Mouse (Mus musculus) heart, postnatal 14 days (tissue): ENCODE results near the gene Lgi4. TPM values are rescaled to one million over a fixed set of nuclear protein-coding genes. Genes with fewer than 3 reads are reported as not detected.

ENCODE experiments used
- DNase-seq, 2 experiments: peaks; one replicate each; pipeline ENCODE4 v3.0.0; 2021 to 2022
- intact Hi-C: fragments of 180-260 bp; cut with DNase I; formaldehyde crosslinking; loops from one replicate; pipeline ENCODE4 v1.15.1; 2025
- long read RNA-seq, 2 experiments: library from polyadenylated mRNA; stranded (forward); transcript quantifications; one replicate each; pipeline ENCODE4 v2.0.0; 2021
- total RNA-seq, 2 experiments: library from RNA; stranded (reverse); gene quantifications; 2 replicates each; pipeline ENCODE4 v1.2.3; 2021

The Lgi4 gene
- 1 to 10 TPM; 2.8 to 3.5 TPM for total RNA-seq
- long read RNA-seq, experiment 1, full-length matches to known transcripts, result 1 of 1 reads
- long read RNA-seq, experiment 1, partial matches to known transcripts, result 0 of 1 reads
- long read RNA-seq, experiment 1, other reads (novel, unspliced or antisense), result 0 of 1 reads
- long read RNA-seq, experiment 2, partial matches to known transcripts, result 2 of 2 reads
- long read RNA-seq, experiment 2, other reads (novel, unspliced or antisense), result 0 of 2 reads

- intact Hi-C loops, result loop anchor here (1.0 to 5.0 kb wide), 3 partner anchors 19 to 113 kb away; no protein-coding TSS in a partner anchor
- peak; percentile 92 to 96 for DNase-seq
Measured at GRCm38 (mm10) chr7:31059108-31059507, at the start of gene Lgi4. TSS of gene Lgi4 (plus strand) at chr7:31059342.

- no peak for DNase-seq
- intact Hi-C loops, result no loop called here
Measured at GRCm38 (mm10) chr7:31012971-31013370, 46.2 kb upstream of the Lgi4 start.

DNA sequence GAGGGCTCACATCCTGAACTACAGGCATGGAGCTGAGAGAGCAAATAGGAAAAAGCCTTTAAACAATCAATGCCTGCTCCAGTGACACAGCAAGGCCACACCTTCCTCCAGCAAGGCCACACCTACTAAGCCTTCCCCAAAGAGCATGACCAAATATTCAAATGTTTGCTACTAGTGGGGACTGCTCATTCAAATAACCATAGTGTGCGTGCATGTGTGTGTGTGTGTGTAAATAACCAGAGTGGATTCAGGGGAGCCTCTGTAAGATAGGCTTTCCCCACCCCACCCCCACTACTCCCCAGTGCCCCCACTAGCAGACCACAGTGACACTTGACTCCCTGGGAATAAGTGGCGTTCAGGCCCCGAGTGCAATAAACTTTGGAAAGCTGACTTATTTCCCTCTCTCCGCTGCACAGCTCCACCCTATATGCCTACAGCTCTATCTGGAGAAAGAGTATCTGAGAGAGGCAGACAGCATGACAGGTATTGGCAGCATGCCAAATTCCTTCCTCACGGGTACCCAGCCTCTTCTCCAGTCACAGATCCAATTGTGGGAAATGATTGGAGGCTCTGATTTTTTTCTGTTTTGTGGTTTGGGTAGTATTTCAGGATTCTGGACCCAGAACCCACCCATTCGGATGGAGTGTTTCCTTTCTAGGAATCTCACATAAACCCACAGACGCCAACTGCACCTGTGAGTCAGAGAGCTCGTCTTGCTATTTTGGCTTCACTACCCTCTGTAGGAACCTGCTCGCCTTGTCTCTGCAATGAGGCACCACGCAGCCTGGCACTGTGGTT is 41.8 kb upstream of the Lgi4 start:
- intact Hi-C loops, result no loop called here
- peak; percentile 22 to 36 for DNase-seq

- intact Hi-C loops, result no loop called here
- no peak for DNase-seq
Measured at GRCm38 (mm10) chr7:31028609-31029008, 30.5 kb upstream of the Lgi4 start.

- DNase-seq, result no peak
- intact Hi-C loops, result no loop called here
Measured at GRCm38 (mm10) chr7:31030717-31031116, 28.4 kb upstream of the Lgi4 start.

DNA sequence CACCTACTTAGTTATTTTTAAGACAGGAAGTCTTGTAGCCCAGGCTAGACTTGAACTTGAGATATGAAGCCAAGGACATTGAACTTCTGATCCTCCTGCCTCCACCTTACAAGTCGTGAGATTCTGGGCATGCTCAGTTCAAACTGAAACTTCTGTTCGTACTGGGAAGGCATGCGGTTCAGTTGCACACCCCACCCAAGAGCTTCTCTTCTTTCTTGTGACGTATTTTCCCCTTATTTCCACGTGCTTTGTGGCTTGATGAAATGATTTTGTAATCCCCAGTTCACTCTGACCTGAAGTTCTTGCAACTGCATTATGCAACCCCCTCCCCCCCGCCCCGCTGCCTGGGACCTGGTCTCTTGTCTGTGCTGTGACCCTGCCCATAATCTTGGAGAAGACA is 27.4 kb upstream of the Lgi4 start:
- intact Hi-C loops, result no loop called here

GRCm38 (mm10) chr7:31033409-31034165 is 25.6 kb upstream of the Lgi4 start:
- DNase-seq, result no peak
- intact Hi-C loops, result no loop called here

More for the DNA sequence above, 27.4 kb upstream of the Lgi4 start:
- DNase-seq, result no peak

DNA sequence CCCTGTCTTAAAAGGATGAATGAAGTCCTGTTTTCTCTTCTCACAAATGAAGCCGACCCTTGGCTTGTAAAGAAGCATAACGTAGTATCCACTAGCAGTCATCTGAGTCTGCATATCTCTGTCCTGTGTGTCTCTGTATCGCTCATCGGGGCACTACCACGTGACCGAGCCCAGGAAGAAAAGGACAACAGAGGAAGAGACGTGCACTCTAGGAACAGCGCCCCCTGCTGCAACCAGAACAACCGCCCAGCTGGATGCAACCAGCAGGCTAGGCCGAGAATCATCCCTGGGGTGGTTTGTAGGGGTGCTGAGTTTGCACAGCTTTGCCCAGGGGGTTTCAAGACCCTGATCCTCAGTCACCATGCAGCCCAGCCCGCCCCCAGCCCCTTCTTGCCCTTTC is 24.4 kb upstream of the Lgi4 start:
- peak in 1 of 2 experiments; percentile 20 for DNase-seq
- intact Hi-C loops, result no loop called here

GRCm38 (mm10) chr7:31035291-31035690 is 23.9 kb upstream of the Lgi4 start:
- DNase-seq, result no peak
- intact Hi-C loops, result no loop called here

DNA sequence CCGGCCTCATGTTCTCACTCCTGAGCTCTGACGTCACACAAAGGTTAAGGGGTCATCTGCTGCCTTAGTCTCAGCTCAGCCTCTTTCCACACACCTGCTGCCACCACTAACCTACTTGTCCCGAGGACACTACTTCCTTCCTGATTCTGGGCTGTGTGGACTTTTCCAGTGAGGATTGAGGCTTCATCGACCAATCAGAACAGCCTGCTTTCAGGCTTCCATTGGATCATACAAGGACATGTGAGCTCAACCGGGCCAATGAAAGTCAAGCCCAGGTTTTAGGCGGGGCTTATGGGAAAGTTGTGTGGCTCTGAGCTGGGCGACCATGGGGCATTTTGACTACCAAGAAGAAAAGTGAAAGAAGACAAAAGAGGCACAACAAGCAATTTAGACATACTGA is 22.2 kb upstream of the Lgi4 start:
- DNase-seq, result no peak
- intact Hi-C loops, result no loop called here

- DNase-seq, result no peak
- intact Hi-C loops, result no loop called here
Measured at GRCm38 (mm10) chr7:31037675-31038074, 21.5 kb upstream of the Lgi4 start.

GRCm38 (mm10) chr7:31039011-31039410 is 20.1 kb upstream of the Lgi4 start:
- DNase-seq, result no peak
- intact Hi-C loops, result no loop called here

DNA sequence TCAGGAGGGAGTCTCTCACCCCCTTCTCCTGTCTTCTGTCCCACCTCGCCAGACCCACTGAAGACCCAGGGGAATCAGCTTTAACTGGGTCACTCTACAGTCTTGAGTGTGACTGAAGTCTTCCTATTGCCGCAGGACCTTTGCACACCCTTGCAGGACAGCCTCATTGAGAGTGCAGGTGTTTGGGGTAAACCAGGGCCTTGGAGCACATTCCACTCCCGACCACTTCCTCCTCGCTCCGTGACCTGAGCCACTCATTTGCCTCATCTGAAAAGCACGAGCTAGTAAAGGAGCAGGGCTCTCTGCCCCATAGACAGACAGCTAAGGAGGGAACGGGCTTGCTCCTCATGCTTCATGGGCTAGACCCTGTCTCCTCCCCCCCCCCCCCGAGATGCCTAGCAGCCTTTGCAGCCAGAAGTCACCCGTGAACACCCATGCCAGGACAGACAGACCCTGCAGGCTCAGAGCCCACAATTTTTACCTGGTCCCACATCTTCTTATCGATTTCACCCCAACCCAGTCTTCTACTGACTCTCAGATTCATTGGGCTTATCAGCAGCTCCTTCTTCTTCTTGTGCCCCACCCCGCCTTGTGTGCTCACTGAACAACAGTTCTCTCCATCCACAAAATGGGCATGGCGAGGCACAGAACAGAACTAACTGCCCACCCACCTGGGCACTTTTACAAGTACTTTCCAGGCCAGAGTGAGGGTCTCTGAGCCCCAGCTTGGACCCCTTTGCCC is 18.7 kb upstream of the Lgi4 start:
- intact Hi-C loops, result loop anchor here (5.0 to 10.0 kb wide), 2 partner anchors 33 to 66 kb away; partner anchors contain the start of genes Fam187b and Lsr
- DNase-seq, result no peak

DNA sequence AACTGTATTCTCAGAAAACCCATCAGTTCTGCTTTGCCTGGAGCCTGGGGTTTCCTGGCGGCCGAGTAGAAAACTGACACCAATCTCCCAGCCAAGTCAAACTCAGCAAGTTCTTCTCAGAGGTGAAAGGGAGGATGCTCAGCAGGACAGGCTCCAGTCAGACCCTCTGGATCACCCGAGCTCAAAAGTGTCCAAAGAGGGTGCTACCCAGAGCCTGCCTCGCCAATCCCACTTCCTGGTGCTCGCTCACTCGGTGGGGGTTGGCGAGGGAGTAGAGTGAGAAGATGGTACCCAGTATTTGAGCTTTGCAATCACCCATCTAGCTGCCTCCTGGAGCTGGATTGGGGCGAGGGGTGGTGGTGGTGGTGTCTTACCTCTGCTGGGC is 18.1 kb upstream of the Lgi4 start:
- DNase-seq, result no peak
- intact Hi-C loops, result loop anchor here (5.0 to 10.0 kb wide), 2 partner anchors 34 to 66 kb away; partner anchors contain the start of genes Fam187b and Lsr

- intact Hi-C loops, result loop anchor here (5.0 to 10.0 kb wide), 2 partner anchors 34 to 67 kb away; partner anchors contain the start of genes Fam187b and Lsr
- peak; percentile 71 to 73 for DNase-seq
Measured at GRCm38 (mm10) chr7:31041662-31042315, 17.4 kb upstream of the Lgi4 start.

DNA sequence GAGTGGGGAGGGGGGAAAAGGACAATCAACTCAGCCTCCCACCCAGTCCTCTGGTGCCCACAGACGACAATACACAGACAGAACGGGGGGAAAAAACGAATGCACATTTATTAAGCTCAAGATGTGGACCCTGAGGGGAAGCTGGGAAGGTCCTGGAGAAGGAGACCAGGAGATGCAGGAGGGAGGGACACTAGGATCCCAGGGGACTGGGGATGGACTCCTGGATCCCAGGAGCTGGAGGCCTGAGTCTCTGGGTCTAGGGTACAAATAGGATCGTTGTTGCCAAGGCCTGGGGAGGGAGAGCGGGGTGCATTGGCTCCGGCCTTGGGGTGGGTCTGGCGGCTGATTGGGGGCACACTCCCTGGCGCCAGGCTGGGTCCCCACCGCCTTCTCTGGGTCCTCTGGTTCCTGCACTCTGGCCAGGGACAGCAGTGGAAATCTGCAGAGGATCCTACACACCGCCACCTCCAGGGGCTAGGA is 16.7 kb upstream of the Lgi4 start, which contains the start of gene Fxyd5:
Gene Fxyd5 (minus strand): TSS at position 51 of the 480 bp plus-strand sequence.
- DNase-seq, result no peak
- intact Hi-C loops, result loop anchor here (5.0 to 10.0 kb wide), 2 partner anchors 35 to 68 kb away; partner anchors contain the start of genes Fam187b and Lsr

- DNase-seq, result no peak
- intact Hi-C loops, result loop anchor here (10.0 kb wide), 1 partner anchor 74 kb away; the partner anchor contains the start of genes Fam187b and Lsr
Measured at GRCm38 (mm10) chr7:31049135-31049845, 9.9 kb upstream of the Lgi4 start.

DNA sequence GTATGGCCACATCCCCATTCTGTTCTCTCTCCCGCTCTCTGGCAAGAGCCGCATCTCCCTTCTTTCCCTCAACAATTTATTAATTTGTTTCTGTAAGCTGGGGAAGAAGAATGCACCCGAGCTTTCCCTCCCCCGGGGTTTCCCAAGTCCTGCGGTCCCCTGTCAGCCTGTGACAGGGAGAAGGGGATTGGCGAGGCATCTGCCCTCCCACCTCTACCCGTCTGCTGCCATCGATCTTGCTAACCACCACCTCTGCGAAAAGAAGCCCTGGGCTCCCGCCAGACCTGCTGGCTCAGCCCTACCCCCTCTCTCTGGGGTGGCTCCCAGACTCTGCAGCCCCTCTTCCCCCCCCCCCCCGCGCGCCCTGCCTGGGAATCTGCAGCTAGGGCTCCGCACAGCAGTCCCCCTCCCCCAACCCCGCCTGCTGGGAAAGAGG is 9.3 kb upstream of the Lgi4 start:
- intact Hi-C loops, result loop anchor here (10.0 kb wide), 1 partner anchor 75 kb away; the partner anchor contains the start of genes Fam187b and Lsr
- DNase-seq, result no peak
